Mouse (Mus musculus): ENCODE data around the gene Srrt. TPM values are rescaled to one million over a fixed set of nuclear protein-coding genes. Genes with fewer than 3 reads are reported as not detected.
A peak's percentile ranks its signal among the peaks of the same experiment; 100 is the strongest.

Srrt gene
- polyA plus RNA-seq, 1 experiment from 2014 or later = 158 TPM

DNA sequence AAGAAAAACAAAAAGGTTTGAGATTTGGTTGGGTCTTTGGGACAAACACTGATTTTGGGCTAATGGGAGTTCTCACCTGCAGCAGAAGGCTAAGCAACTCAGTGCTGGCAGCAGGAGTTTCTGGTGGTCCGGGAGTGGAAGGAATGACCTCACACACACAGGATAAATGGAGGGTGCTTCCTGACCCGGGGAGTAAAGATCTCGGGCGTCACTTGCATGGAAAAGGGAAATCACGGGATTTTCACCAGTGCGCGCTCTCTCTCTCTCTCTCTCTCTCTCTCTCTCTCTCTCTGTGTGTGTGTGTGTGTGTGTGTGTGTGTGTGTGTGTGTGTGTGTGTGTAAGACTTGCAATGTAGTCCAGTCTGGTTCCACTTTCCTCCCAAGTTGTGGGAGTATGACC lies 40.4 kb upstream of the Srrt start:
- Histone ChIP-seq H3K4me3 (ENCODE audit: low read length) (peak overlapping the region; percentile 95), H3K9me3 (ENCODE audit: low read length) (no peaks in the 10 kb centered on the region), H3K27me3 (ENCODE audit: insufficient read depth, low read length) (no peaks in the 10 kb centered on the region), H3K9ac (replicated peaks; ENCODE audit: low read length) (peak overlapping the region; percentile 71), H3K4me1 (ENCODE audit: insufficient read depth, low read length) (peaks cover 53% of the 10 kb centered on the region), H3K4me2 (replicated peaks; ENCODE audit: low read depth, low read length) (peak overlapping the region; percentile 93), H3K36me3 (ENCODE audit: insufficient read depth, low read length) (no peaks in the 10 kb centered on the region), H3K27ac (ENCODE audit: low read length) (peak overlapping the region; percentile 98)
- no peak for ATAC-seq (ENCODE audit: low FRiP score, low TSS enrichment)
- 7% methylated on average over 7 of the region's 7 CpGs for WGBS

DNA sequence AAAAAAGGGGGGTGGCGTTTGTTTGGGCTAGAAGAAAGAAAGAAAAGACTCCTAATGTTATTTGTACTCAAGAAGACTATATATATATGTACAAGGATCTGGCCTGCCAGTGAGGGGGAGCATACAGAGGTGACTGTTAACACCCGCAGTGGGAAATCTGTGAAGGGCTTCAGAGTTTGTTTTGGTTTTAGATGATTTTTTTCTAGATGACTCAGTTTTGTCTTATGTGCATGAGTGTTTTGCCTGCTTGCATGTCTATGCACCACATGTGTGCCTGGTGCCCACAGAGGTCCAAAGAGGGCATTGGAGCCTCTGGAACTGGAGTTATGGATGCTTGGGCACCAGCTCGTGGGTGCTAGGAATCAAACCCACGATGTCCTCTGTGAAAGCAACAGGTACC lies 39.5 kb upstream of the Srrt start:
- H3K27me3 ChIP-seq (ENCODE audit: insufficient read depth, low read length) = no peaks in the 10 kb centered on the region
- peak overlapping the region; percentile 74 for H3K27ac ChIP-seq (ENCODE audit: low read length)
- H3K36me3 ChIP-seq (ENCODE audit: insufficient read depth, low read length) = no peaks in the 10 kb centered on the region
- no peak overlapping the region for H3K9ac ChIP-seq (replicated peaks; ENCODE audit: low read length)
- peaks cover 47% of the 10 kb centered on the region for H3K4me1 ChIP-seq (ENCODE audit: insufficient read depth, low read length)
- no peak overlapping the region for H3K4me3 ChIP-seq (ENCODE audit: low read length)
- no peak overlapping the region for H3K4me2 ChIP-seq (replicated peaks; ENCODE audit: low read depth, low read length)
- WGBS = 84% methylated on average over 4 of the region's 4 CpGs
- no peak for ATAC-seq (ENCODE audit: low FRiP score, low TSS enrichment)
- H3K9me3 ChIP-seq (ENCODE audit: low read length) = no peaks in the 10 kb centered on the region

DNA sequence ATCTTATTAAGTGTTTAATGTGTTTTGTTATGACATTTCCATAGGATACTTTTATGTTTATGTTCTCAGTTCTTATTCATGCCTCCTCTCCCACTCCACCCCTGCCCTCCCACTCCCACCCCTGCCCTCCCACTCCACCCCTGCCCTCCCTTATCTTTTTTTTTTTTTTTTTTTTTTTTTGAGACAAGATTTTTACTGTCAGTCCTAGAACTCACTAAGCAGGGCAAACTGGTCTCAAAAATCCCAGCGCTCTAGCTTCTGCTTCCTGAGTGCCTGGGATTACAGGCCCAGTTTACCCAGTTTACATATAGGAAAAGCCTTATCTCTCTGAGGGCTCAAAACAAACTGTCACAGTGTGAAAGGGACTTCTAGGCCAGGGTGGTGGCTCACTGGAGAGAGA lies 38.9 kb upstream of the Srrt start:
- H3K36me3 ChIP-seq (ENCODE audit: insufficient read depth, low read length) = no peaks in the 10 kb centered on the region
- H3K9me3 ChIP-seq (ENCODE audit: low read length) = no peaks in the 10 kb centered on the region
- H3K27me3 ChIP-seq (ENCODE audit: insufficient read depth, low read length) = no peaks in the 10 kb centered on the region
- H3K4me3 ChIP-seq (ENCODE audit: low read length) = 0 out of 2 replicates have a peak overlapping the region, but pooled peaks have one; percentile 8
- 85% methylated on average over 1 of the region's 1 CpGs for WGBS
- peak overlapping the region; percentile 30; the same call in 1 of the 2 replicates for H3K9ac ChIP-seq (replicated peaks; ENCODE audit: low read length)
- H3K27ac ChIP-seq (ENCODE audit: low read length) = peak overlapping the region; percentile 74
- H3K4me1 ChIP-seq (ENCODE audit: insufficient read depth, low read length) = peaks cover 42% of the 10 kb centered on the region
- no peak for ATAC-seq (ENCODE audit: low FRiP score, low TSS enrichment)
- H3K4me2 ChIP-seq (replicated peaks; ENCODE audit: low read depth, low read length) = peak overlapping the region; percentile 32

GRCm38 (mm10) chr5:137345821-137346220 lies 38.3 kb upstream of the Srrt start:
- WGBS = 16% methylated on average over 9 of the region's 9 CpGs
- ATAC-seq (ENCODE audit: low FRiP score, low TSS enrichment) = no peak
- no peaks in the 10 kb centered on the region for H3K36me3 ChIP-seq (ENCODE audit: insufficient read depth, low read length)
- H3K9ac ChIP-seq (replicated peaks; ENCODE audit: low read length) = peak overlapping the region; percentile 30; the same call in 1 of the 2 replicates
- no peaks in the 10 kb centered on the region for H3K27me3 ChIP-seq (ENCODE audit: insufficient read depth, low read length)
- H3K4me1 ChIP-seq (ENCODE audit: insufficient read depth, low read length) = peaks cover 40% of the 10 kb centered on the region
- H3K4me2 ChIP-seq (replicated peaks; ENCODE audit: low read depth, low read length) = peak overlapping the region; percentile 32
- no peaks in the 10 kb centered on the region for H3K9me3 ChIP-seq (ENCODE audit: low read length)
- H3K4me3 ChIP-seq (ENCODE audit: low read length) = 0 out of 2 replicates have a peak overlapping the region, but pooled peaks have one; percentile 8
- peak overlapping the region; percentile 74 for H3K27ac ChIP-seq (ENCODE audit: low read length)

- Histone ChIP-seq H3K36me3 (ENCODE audit: insufficient read depth, low read length) (no peaks in the 10 kb centered on the region), H3K4me2 (replicated peaks; ENCODE audit: low read depth, low read length) (no peak overlapping the region), H3K9me3 (ENCODE audit: low read length) (no peaks in the 10 kb centered on the region), H3K4me3 (ENCODE audit: low read length) (no peak overlapping the region), H3K4me1 (ENCODE audit: insufficient read depth, low read length) (peaks cover 46% of the 10 kb centered on the region), H3K9ac (replicated peaks; ENCODE audit: low read length) (no peak overlapping the region), H3K27me3 (ENCODE audit: insufficient read depth, low read length) (no peaks in the 10 kb centered on the region), H3K27ac (ENCODE audit: low read length) (no peak overlapping the region)
- ATAC-seq (ENCODE audit: low FRiP score, low TSS enrichment) = no peak
Observed at GRCm38 (mm10) chr5:137343869-137344268, 36.4 kb upstream of the Srrt start.

DNA sequence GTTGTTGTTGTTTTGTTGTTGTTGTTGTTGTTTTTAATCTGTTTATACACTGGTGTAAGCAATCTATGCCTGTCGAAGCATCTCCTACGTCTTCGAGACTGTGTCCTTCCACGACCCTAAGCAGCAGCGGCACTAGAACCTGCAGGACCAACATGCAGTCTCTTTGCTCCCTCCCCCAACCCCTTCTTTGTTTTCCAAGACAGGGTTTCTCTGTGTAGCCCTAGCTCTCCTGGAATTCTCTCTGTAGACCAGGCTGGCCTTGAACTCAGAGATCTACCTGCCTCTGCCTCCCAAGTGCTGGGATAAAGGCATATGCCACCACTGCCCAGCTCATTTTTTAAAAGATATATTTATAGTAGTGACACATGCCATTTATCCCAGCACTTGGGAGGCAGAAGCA lies 35.9 kb upstream of the Srrt start:
- H3K36me3 ChIP-seq (ENCODE audit: insufficient read depth, low read length) = no peaks in the 10 kb centered on the region
- H3K9me3 ChIP-seq (ENCODE audit: low read length) = no peaks in the 10 kb centered on the region
- no peak overlapping the region for H3K4me3 ChIP-seq (ENCODE audit: low read length)
- H3K9ac ChIP-seq (replicated peaks; ENCODE audit: low read length) = no peak overlapping the region
- WGBS = 97% methylated on average over 5 of the region's 5 CpGs
- ATAC-seq (ENCODE audit: low FRiP score, low TSS enrichment) = no peak
- no peak overlapping the region for H3K4me2 ChIP-seq (replicated peaks; ENCODE audit: low read depth, low read length)
- no peaks in the 10 kb centered on the region for H3K27me3 ChIP-seq (ENCODE audit: insufficient read depth, low read length)
- no peak overlapping the region for H3K27ac ChIP-seq (ENCODE audit: low read length)
- peaks cover 42% of the 10 kb centered on the region for H3K4me1 ChIP-seq (ENCODE audit: insufficient read depth, low read length)

- Histone ChIP-seq H3K4me3 (ENCODE audit: low read length) (no peak overlapping the region), H3K27ac (ENCODE audit: low read length) (no peak overlapping the region), H3K4me2 (replicated peaks; ENCODE audit: low read depth, low read length) (no peak overlapping the region), H3K27me3 (ENCODE audit: insufficient read depth, low read length) (no peaks in the 10 kb centered on the region), H3K9ac (replicated peaks; ENCODE audit: low read length) (no peak overlapping the region), H3K36me3 (ENCODE audit: insufficient read depth, low read length) (no peaks in the 10 kb centered on the region), H3K9me3 (ENCODE audit: low read length) (no peaks in the 10 kb centered on the region), H3K4me1 (ENCODE audit: insufficient read depth, low read length) (peaks cover 38% of the 10 kb centered on the region)
- no peak for ATAC-seq (ENCODE audit: low FRiP score, low TSS enrichment)
- WGBS = 50% methylated on average over 7 of the region's 7 CpGs
Observed at GRCm38 (mm10) chr5:137342407-137343012, 35.0 kb upstream of the Srrt start.

- H3K9me3 ChIP-seq (ENCODE audit: low read length) = no peaks in the 10 kb centered on the region
- no peak for ATAC-seq (ENCODE audit: low FRiP score, low TSS enrichment)
- H3K27ac ChIP-seq (ENCODE audit: low read length) = peak overlapping the region; percentile 93
- no peaks in the 10 kb centered on the region for H3K36me3 ChIP-seq (ENCODE audit: insufficient read depth, low read length)
- no peak overlapping the region for H3K4me3 ChIP-seq (ENCODE audit: low read length)
- no peak overlapping the region for H3K4me2 ChIP-seq (replicated peaks; ENCODE audit: low read depth, low read length)
- WGBS = 71% methylated on average over 6 of the region's 6 CpGs
- H3K4me1 ChIP-seq (ENCODE audit: insufficient read depth, low read length) = peaks cover 22% of the 10 kb centered on the region
- H3K9ac ChIP-seq (replicated peaks; ENCODE audit: low read length) = 0 out of 2 replicates have a peak overlapping the region, but pooled peaks have one; percentile 81
- no peaks in the 10 kb centered on the region for H3K27me3 ChIP-seq (ENCODE audit: insufficient read depth, low read length)
Observed at GRCm38 (mm10) chr5:137340222-137340621, 32.7 kb upstream of the Srrt start.

- H3K27ac ChIP-seq (ENCODE audit: low read length) = peak overlapping the region; percentile 93
- 8% methylated on average over 22 of the region's 22 CpGs for WGBS
- H3K4me2 ChIP-seq (replicated peaks; ENCODE audit: low read depth, low read length) = peak overlapping the region; percentile 62
- H3K4me3 ChIP-seq (ENCODE audit: low read length) = peak overlapping the region; percentile 52
- H3K9ac ChIP-seq (replicated peaks; ENCODE audit: low read length) = peak overlapping the region; percentile 81
- peaks cover 21% of the 10 kb centered on the region for H3K4me1 ChIP-seq (ENCODE audit: insufficient read depth, low read length)
- H3K9me3 ChIP-seq (ENCODE audit: low read length) = no peaks in the 10 kb centered on the region
- no peaks in the 10 kb centered on the region for H3K36me3 ChIP-seq (ENCODE audit: insufficient read depth, low read length)
- peak; percentile 58 for ATAC-seq (ENCODE audit: low FRiP score, low TSS enrichment)
- H3K27me3 ChIP-seq (ENCODE audit: insufficient read depth, low read length) = no peaks in the 10 kb centered on the region
Observed at GRCm38 (mm10) chr5:137339290-137339979, 32.0 kb upstream of the Srrt start.

DNA sequence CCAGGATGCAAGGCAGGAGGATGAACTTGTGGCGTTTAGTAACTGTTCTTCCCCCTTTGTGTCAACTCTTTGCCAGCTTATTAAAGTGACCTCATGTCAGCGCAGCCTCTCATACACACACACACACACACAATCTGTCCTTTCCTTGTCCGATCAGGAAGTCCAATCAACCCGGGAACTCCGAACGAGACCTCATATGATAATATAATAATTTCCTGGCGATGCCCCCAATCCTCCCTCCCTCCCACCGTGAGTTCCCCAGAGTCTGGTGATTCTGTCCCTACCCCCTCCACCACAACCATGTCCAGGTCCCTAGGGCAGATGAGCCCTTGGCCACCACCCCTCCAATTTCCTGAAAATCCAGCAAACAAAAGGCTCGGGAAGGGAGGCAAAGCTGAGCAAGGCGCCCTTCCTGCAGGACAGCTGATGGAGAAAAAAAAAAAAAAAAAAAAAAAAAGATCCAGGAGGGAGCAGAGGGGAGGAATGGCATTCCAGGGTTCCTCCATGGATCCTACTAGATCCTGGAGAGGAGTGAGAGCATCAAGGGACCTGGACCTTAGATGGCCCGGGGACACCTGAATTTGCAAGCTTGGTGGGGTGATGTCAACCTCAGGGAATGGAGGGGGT lies 31.3 kb upstream of the Srrt start:
- Histone ChIP-seq H3K4me3 (ENCODE audit: low read length) (peak overlapping the region; percentile 52), H3K9me3 (ENCODE audit: low read length) (no peaks in the 10 kb centered on the region), H3K36me3 (ENCODE audit: insufficient read depth, low read length) (no peaks in the 10 kb centered on the region), H3K27ac (ENCODE audit: low read length) (peak overlapping the region; percentile 93), H3K4me1 (ENCODE audit: insufficient read depth, low read length) (peaks cover 21% of the 10 kb centered on the region), H3K9ac (replicated peaks; ENCODE audit: low read length) (peak overlapping the region; percentile 81), H3K4me2 (replicated peaks; ENCODE audit: low read depth, low read length) (peak overlapping the region; percentile 62), H3K27me3 (ENCODE audit: insufficient read depth, low read length) (no peaks in the 10 kb centered on the region)
- WGBS = under 1% methylated on average over 11 of the region's 11 CpGs
- peak; percentile 40 for ATAC-seq (ENCODE audit: low FRiP score, low TSS enrichment)

Data from kidney, embryonic 16.5 days (tissue).